Mouse (Mus musculus): ENCODE results near the gene Jph3.
A peak's percentile ranks its signal among the peaks of the same experiment; 100 is the strongest.

The Jph3 gene

DNA sequence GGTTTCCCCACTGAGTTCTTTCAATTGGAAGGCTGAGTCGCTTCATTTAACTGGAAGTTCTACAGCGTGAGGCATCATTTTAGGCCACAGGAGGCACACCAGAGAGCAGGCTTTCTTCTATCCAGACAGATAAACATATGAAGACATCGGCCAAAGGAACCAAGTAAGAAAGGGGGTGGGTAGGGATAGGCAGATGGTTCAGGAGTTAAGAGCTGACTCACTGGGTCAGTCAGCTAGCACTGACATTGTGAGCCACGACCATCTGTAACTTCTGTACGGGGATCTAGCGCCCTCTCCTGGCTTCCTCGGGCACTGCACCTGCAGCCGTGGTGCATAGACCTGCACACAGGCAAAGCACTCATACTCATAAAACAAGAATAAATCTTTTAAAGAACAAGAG, 111.8 kb downstream of the Jph3 start:
- DNase-seq, result peak; percentile 70 to 74

DNA sequence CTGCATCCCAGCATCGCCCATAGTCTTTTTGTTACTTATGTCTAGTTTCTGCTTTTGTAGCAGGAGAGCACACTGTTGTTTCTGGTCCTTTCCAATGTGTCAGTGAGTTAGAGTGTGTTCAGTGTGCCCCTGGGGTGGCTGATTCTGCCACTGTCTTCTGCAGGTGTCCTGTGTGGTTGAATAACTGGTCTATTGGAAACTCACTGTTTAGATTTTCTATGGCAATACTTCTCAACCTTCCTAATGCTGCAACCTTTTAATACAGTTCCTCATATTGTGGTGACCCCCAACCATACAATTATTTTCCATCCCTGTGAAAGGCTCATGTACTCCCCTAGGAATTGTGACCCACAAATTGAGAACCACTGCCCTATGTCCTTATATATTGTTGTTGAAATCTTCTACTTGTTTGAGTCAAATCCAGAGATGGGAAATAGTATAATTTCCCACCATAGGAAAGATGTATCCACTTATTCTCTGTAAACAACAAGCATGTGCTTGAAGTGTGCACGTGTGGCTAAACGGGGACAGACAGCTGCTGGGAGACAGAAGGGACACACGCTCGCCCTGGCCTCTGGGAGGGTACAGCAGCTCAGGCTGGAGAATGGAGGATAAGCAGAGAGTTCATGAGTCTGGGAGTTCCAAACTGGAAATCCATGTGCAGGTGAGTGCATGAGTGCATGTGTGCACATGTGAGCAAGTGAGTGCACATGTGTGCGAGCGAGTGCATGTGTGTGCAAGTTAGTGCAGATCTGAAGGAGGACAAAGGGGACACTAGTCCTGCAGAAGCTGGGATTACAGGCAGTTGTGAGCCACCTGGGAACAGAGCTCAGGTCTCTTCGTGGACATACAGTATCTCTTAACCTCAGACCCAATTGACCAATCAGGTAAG, 112.9 kb downstream of the Jph3 start:
- DNase-seq, result no peak

DNA sequence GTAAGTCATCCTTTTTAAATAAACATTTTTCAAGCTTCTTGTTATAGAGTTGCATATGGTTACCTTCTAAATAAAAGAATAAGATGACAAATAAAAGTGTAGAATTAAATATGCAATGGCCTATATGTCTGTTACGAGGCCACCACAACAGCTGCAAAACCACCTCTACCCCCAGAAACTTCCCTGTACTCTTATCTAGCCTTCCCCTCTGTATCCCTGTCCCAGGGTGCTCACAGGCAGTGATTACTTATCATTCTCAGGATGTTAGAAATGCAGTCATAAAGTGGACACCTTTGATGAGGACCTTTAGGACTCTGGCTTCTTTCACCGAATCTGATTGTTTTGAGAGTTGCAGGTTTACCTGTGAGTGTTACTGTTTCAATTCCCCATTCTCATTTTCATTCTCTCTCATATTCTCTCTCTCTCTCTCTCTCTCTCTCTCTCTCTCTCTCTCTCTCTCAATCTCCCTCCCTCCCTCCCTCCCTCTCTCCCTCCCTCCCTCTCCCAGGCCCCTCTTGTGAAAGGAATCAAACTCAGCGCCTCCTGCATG, 113.8 kb downstream of the Jph3 start:
- no peak for DNase-seq
